Mouse (Mus musculus): ENCODE results near the gene Ywhah.

- TF ChIP-seq CTCF (IDR thresholded peaks at IDR 0.05; ENCODE audit: low read depth) (no peak), EP300 (IDR thresholded peaks at IDR 0.05; ENCODE audit: low read depth) (no peak)
Measured at GRCm38 (mm10) chr5:32985379-32985778, 33.2 kb upstream of the Ywhah start.
